Mouse (Mus musculus): ENCODE results near the gene Ppfia4. TPM values are rescaled to one million over a fixed set of nuclear protein-coding genes. Genes with fewer than 3 reads are reported as not detected.

The Ppfia4 gene
- polyA plus RNA-seq, 1 experiment from 2014 or later: 25.6 TPM

DNA sequence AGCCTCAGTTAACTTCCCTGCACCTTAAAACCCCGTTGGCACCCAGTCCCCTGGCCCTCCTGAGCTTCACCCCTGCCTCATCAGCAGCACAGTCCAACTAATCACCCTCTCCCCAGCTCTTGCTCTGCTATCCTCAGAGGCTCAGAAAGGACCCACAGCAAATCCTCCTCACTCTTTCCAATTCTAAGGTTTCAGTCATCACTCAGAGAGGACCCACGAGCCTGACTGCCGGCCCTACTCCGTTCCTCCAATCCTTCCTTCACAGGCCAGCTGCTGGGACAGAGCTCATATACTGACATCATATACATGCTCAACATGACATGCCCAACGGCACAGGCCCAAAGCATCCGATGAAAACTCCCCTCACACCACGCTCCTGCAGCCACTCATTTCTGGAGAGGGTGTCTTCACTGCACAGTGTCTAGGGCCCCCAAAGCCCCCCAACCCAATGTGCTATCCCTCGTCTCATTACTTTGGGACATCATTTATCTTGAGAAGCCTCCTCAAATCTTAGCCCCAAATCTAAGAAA lies 10.1 kb upstream of the Ppfia4 start:
- H3K27me3 ChIP-seq (ENCODE audit: control insufficient read depth, insufficient read depth, low read depth, low read length): no peaks in the 10 kb centered on the region
- 0 out of 2 replicates have a peak, but pooled peaks cover 4% of the 10 kb centered on the region for H3K4me1 ChIP-seq (ENCODE audit: control insufficient read depth, insufficient read depth, low read length)
- H3K9ac ChIP-seq (ENCODE audit: low read depth, low read length): no peak overlapping the region
- H3K4me2 ChIP-seq (ENCODE audit: low read length): peak overlapping the region; percentile 76
- peaks cover 14% of the 10 kb centered on the region for H3K36me3 ChIP-seq (ENCODE audit: control insufficient read depth, insufficient read depth, low read length)
- no peaks in the 10 kb centered on the region for H3K9me3 ChIP-seq (replicated peaks; ENCODE audit: control insufficient read depth, low read length, poor library complexity, severe bottlenecking)
- WGBS: 74% methylated on average over 8 of the region's 8 CpGs
- ATAC-seq: no peak
- peak overlapping the region; percentile 67 for H3K4me3 ChIP-seq (ENCODE audit: low read depth, low read length)
- no peak overlapping the region for H3K27ac ChIP-seq (ENCODE audit: low read length)

GRCm38 (mm10) chr1:134342278-134342664 lies 9.5 kb upstream of the Ppfia4 start:
- H3K4me1 ChIP-seq (ENCODE audit: control insufficient read depth, insufficient read depth, low read length): 0 out of 2 replicates have a peak, but pooled peaks cover 4% of the 10 kb centered on the region
- no peak overlapping the region for H3K9ac ChIP-seq (ENCODE audit: low read depth, low read length)
- WGBS: 72% methylated on average over 2 of the region's 2 CpGs
- H3K36me3 ChIP-seq (ENCODE audit: control insufficient read depth, insufficient read depth, low read length): peaks cover 10% of the 10 kb centered on the region
- no peaks in the 10 kb centered on the region for H3K9me3 ChIP-seq (replicated peaks; ENCODE audit: control insufficient read depth, low read length, poor library complexity, severe bottlenecking)
- no peak overlapping the region for H3K27ac ChIP-seq (ENCODE audit: low read length)
- no peaks in the 10 kb centered on the region for H3K27me3 ChIP-seq (ENCODE audit: control insufficient read depth, insufficient read depth, low read depth, low read length)
- no peak overlapping the region for H3K4me3 ChIP-seq (ENCODE audit: low read depth, low read length)
- H3K4me2 ChIP-seq (ENCODE audit: low read length): peak overlapping the region; percentile 76; the same call in 1 of the 2 replicates
- ATAC-seq: no peak

DNA sequence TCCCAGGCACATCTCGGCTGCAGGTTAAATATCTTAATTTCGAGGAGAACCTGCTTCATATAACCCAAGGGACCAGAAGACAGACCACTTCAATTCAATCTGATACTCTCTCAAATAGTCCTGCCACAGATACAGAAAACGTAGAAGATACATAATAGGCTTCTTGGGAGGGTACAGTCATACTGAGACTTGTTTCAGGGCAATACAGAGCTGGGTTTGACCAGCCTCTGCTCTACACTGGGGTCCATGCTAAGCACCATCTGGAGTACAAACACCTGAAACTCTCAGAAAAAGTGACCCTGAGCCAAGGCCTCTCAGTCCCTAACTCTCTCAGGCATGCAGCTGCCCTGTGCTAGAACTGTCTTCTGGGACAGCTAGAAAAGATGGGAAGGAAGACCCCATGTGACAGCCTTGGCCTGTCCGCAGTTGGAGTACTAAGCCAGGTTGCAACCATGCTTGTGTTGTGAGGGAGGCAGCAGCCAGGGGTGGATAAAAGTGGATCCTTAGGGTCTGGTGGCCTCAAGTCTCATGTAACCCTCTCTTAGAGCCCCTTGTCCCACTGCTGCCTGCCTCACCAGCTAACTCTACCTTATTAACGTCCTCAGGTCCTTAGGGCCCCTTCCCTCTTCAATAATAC lies 9.0 kb upstream of the Ppfia4 start:
- H3K27ac ChIP-seq (ENCODE audit: low read length): no peak overlapping the region
- H3K4me1 ChIP-seq (ENCODE audit: control insufficient read depth, insufficient read depth, low read length): 0 out of 2 replicates have a peak, but pooled peaks cover 4% of the 10 kb centered on the region
- no peak for ATAC-seq
- peaks cover 6% of the 10 kb centered on the region for H3K36me3 ChIP-seq (ENCODE audit: control insufficient read depth, insufficient read depth, low read length)
- H3K4me3 ChIP-seq (ENCODE audit: low read depth, low read length): no peak overlapping the region
- no peak overlapping the region for H3K9ac ChIP-seq (ENCODE audit: low read depth, low read length)
- no peak overlapping the region for H3K4me2 ChIP-seq (ENCODE audit: low read length)
- 82% methylated on average over 5 of the region's 5 CpGs for whole genome bisulfite sequencing
- no peaks in the 10 kb centered on the region for H3K27me3 ChIP-seq (ENCODE audit: control insufficient read depth, insufficient read depth, low read depth, low read length)
- H3K9me3 ChIP-seq (replicated peaks; ENCODE audit: control insufficient read depth, low read length, poor library complexity, severe bottlenecking): no peaks in the 10 kb centered on the region

DNA sequence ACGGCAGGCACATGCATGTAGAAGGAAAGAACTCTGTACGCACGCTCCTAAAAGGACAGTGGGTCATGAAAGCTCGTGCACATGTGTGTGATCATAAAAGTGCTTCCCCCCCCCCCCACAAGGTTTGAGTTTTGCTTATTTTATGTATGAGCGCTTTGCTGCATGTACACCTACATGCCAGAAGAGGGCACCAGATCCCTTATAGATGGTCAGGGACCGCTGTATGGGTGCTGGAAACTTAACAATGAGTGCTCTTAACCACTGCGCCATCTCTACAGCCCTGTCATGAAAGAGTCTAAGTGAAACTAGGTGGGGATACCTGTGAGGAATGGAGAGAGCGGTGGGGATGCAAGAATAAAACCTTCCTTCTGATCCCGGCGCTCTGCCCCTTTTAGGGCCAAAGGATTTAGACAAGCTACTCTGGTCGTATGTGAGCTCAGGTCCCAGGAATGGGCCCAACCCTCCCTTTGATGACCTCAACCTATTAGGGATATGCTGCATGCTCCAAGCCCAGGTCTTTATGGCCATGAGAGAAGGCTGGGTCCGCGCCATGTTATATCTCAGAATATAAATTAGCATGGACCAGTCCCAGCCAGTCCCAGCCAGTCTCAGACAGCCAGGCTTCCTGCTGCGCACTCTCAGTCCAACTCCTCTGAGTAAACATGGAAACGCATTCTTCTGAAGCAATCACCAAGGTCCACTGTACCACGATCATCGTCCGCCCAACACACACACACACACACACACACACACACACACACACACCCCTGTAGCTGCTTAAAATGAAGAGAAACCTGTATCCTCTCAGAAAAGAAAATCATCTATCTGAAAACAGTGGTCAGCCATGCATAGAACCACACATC lies 7.3 kb upstream of the Ppfia4 start:
- no peaks in the 10 kb centered on the region for H3K27me3 ChIP-seq (ENCODE audit: control insufficient read depth, insufficient read depth, low read depth, low read length)
- no peaks in the 10 kb centered on the region for H3K9me3 ChIP-seq (replicated peaks; ENCODE audit: control insufficient read depth, low read length, poor library complexity, severe bottlenecking)
- no peak for ATAC-seq
- 94% methylated on average over 18 of the region's 18 CpGs for WGBS
- no peak overlapping the region for H3K27ac ChIP-seq (ENCODE audit: low read length)
- no peak overlapping the region for H3K9ac ChIP-seq (ENCODE audit: low read depth, low read length)
- no peak overlapping the region for H3K4me3 ChIP-seq (ENCODE audit: low read depth, low read length)
- H3K36me3 ChIP-seq (ENCODE audit: control insufficient read depth, insufficient read depth, low read length): no peaks in the 10 kb centered on the region
- no peak overlapping the region for H3K4me2 ChIP-seq (ENCODE audit: low read length)
- 0 out of 2 replicates have a peak, but pooled peaks cover 4% of the 10 kb centered on the region for H3K4me1 ChIP-seq (ENCODE audit: control insufficient read depth, insufficient read depth, low read length)

DNA sequence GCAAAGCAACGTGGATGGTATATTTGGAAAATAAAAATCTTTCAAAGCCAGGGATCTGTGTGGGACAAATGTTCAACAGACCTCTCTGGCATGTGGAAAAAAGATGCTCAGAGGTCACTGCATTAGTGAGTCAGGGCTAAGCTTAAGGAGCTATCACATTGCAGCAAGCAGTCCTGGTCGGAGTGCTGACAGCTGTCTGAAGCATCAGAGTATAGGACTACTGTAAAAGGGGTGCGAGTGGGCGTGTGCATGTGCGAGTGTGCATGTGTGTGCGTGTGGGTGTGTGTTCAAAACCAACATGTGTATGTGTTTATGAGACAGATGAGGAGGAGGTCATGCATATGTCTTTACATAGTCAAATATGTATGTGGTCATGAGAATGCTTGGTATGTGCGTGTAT lies 6.4 kb upstream of the Ppfia4 start:
- Histone ChIP-seq H3K4me1 (ENCODE audit: control insufficient read depth, insufficient read depth, low read length) (no peaks in the 10 kb centered on the region), H3K4me3 (ENCODE audit: low read depth, low read length) (no peak overlapping the region), H3K9ac (ENCODE audit: low read depth, low read length) (no peak overlapping the region), H3K4me2 (ENCODE audit: low read length) (no peak overlapping the region), H3K9me3 (replicated peaks; ENCODE audit: control insufficient read depth, low read length, poor library complexity, severe bottlenecking) (no peaks in the 10 kb centered on the region), H3K27me3 (ENCODE audit: control insufficient read depth, insufficient read depth, low read depth, low read length) (no peaks in the 10 kb centered on the region), H3K36me3 (ENCODE audit: control insufficient read depth, insufficient read depth, low read length) (no peaks in the 10 kb centered on the region), H3K27ac (ENCODE audit: low read length) (no peak overlapping the region)
- WGBS: 95% methylated on average over 7 of the region's 7 CpGs
- ATAC-seq: no peak

GRCm38 (mm10) chr1:134336958-134337710 lies 4.4 kb upstream of the Ppfia4 start:
- Histone ChIP-seq H3K4me2 (ENCODE audit: low read length) (no peak overlapping the region), H3K36me3 (ENCODE audit: control insufficient read depth, insufficient read depth, low read length) (no peaks in the 10 kb centered on the region), H3K27me3 (ENCODE audit: control insufficient read depth, insufficient read depth, low read depth, low read length) (no peaks in the 10 kb centered on the region), H3K9ac (ENCODE audit: low read depth, low read length) (no peak overlapping the region), H3K9me3 (replicated peaks; ENCODE audit: control insufficient read depth, low read length, poor library complexity, severe bottlenecking) (no peaks in the 10 kb centered on the region), H3K27ac (ENCODE audit: low read length) (no peak overlapping the region), H3K4me1 (ENCODE audit: control insufficient read depth, insufficient read depth, low read length) (no peaks in the 10 kb centered on the region), H3K4me3 (ENCODE audit: low read depth, low read length) (no peak overlapping the region)
- ATAC-seq: no peak
- 86% methylated on average over 11 of the region's 11 CpGs for WGBS

- WGBS: 91% methylated on average over 12 of the region's 12 CpGs
- Histone ChIP-seq H3K9me3 (replicated peaks; ENCODE audit: control insufficient read depth, low read length, poor library complexity, severe bottlenecking) (no peaks in the 10 kb centered on the region), H3K27me3 (ENCODE audit: control insufficient read depth, insufficient read depth, low read depth, low read length) (no peaks in the 10 kb centered on the region), H3K4me2 (ENCODE audit: low read length) (no peak overlapping the region), H3K36me3 (ENCODE audit: control insufficient read depth, insufficient read depth, low read length) (no peaks in the 10 kb centered on the region), H3K4me1 (ENCODE audit: control insufficient read depth, insufficient read depth, low read length) (no peaks in the 10 kb centered on the region), H3K9ac (ENCODE audit: low read depth, low read length) (no peak overlapping the region), H3K27ac (ENCODE audit: low read length) (no peak overlapping the region), H3K4me3 (ENCODE audit: low read depth, low read length) (no peak overlapping the region)
- no peak for ATAC-seq
Measured at GRCm38 (mm10) chr1:134335924-134336810, 3.4 kb upstream of the Ppfia4 start.

DNA sequence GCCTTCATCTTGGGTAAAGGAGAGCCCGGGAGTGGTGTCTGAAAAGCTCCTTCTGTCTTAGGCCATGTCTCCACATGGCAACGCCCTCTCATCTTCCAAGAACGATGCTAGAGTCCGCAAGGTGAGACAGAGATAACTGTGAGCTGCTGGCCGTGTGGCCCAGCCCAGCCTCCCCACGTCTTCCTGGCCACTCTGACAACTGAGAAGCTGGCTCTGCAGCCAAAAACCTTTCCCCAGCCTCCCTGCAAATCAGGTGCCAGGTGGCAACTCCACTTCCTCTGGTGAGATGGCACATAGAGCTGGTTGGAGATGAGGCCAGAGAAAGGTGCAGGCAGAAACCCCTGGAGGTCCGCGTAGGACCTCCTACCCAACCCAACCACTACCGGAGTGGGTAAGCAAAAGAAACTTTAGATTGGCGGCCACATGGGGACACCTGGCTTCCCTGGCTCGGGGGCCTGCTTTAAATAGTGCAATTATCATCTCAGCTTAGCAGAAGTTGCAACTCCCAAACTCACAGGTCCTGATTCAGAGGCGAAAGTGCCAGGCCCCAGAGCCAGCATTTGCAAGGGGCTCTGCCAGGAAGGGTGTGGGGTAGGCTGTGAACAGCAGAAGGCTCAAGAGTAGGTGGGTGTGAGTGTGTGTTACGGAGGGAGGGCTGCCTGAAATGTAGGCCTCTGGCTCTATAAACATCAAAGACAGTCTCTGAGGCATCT lies 2.6 kb upstream of the Ppfia4 start:
- Histone ChIP-seq H3K27me3 (ENCODE audit: control insufficient read depth, insufficient read depth, low read depth, low read length) (no peaks in the 10 kb centered on the region), H3K4me3 (ENCODE audit: low read depth, low read length) (no peak overlapping the region), H3K9me3 (replicated peaks; ENCODE audit: control insufficient read depth, low read length, poor library complexity, severe bottlenecking) (no peaks in the 10 kb centered on the region), H3K9ac (ENCODE audit: low read depth, low read length) (no peak overlapping the region), H3K4me2 (ENCODE audit: low read length) (no peak overlapping the region), H3K27ac (ENCODE audit: low read length) (no peak overlapping the region), H3K4me1 (ENCODE audit: control insufficient read depth, insufficient read depth, low read length) (no peaks in the 10 kb centered on the region), H3K36me3 (ENCODE audit: control insufficient read depth, insufficient read depth, low read length) (no peaks in the 10 kb centered on the region)
- WGBS: 82% methylated on average over 13 of the region's 13 CpGs
- no peak for ATAC-seq

All from midbrain, embryonic 16.5 days (tissue).